ENCODE assay signal across 9 mouse cellular contexts in the genomic region with DNA sequence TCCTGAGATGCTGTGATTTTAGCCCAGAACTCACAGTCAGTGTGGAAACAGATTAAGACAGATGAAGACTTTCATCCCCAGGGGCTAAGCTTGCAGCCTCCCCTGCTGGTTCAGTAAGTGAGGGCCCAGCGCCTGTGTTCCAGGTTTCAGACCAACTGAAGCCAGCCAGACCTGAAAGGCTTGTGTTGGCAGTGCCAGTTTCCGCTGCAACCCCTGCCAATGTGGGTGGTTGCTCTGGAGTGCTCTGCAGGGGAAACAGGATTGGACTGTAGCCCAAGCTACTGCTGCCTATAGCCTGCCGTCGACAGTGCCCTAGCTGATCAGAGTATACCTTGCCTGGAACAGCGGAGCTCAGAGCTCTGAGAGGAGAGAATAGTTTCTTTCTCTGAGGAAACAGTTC. TPM values are rescaled to one million over a fixed set of nuclear protein-coding genes. Genes with fewer than 3 reads are reported as not detected.
DNase-seq lines count a peak whose midpoint lies in the region; ATAC-seq lines count a peak whose summit lies in the region.
"Had no signal": no experiment of that assay in that cellular context is flagged by ENCODE, and none has a peak within 500 bp of the region (broad histone marks: within the 10 kb centered on the region; RNA-seq: fewer than 3 reads in every experiment).

No protein-coding gene starts in this region.

- no peaks in the 10 kb centered on the region for H3K9me3 ChIP-seq in embryonic facial prominence, embryonic 14.5 days (ENCODE audit: control insufficient read depth, low read length)
- no peaks in the 10 kb centered on the region for H3K9me3 ChIP-seq in embryonic facial prominence, embryonic 10.5 days
- H3K9me3 ChIP-seq in neural tube, embryonic 13.5 days, result no peaks in the 10 kb centered on the region

- H3K9ac ChIP-seq in embryonic facial prominence, embryonic 14.5 days (ENCODE audit: low read depth, low read length), result no peak overlapping the region
- no peak overlapping the region for H3K9ac ChIP-seq in neural tube, embryonic 13.5 days
- H3K9ac ChIP-seq: liver, embryonic 14.5 days had no signal

- peaks cover 22% of the 10 kb centered on the region for H3K4me1 ChIP-seq in embryonic facial prominence, embryonic 14.5 days (ENCODE audit: control insufficient read depth, insufficient read depth, low read length)
- H3K4me1 ChIP-seq in embryonic facial prominence, embryonic 10.5 days, result peaks cover 42% of the 10 kb centered on the region
- H3K4me1 ChIP-seq in neural tube, embryonic 13.5 days (replicated peaks), result peaks cover 47% of the 10 kb centered on the region

- H3K4me2 ChIP-seq in embryonic facial prominence, embryonic 14.5 days (ENCODE audit: low read depth, low read length), result no peak overlapping the region
- H3K4me2 ChIP-seq in neural tube, embryonic 13.5 days, result no peak overlapping the region

- no peaks in the 10 kb centered on the region for H3K27me3 ChIP-seq in embryonic facial prominence, embryonic 14.5 days (replicated peaks; ENCODE audit: control insufficient read depth, insufficient read depth, low read length)
- H3K27me3 ChIP-seq in embryonic facial prominence, embryonic 10.5 days (replicated peaks; ENCODE audit: low read depth, poor library complexity, severe bottlenecking), result no peaks in the 10 kb centered on the region
- H3K27me3 ChIP-seq in neural tube, embryonic 13.5 days, result no peaks in the 10 kb centered on the region

- H3K4me3 ChIP-seq in embryonic facial prominence, embryonic 14.5 days (ENCODE audit: low read depth, low read length), result no peak overlapping the region
- H3K4me3 ChIP-seq in embryonic facial prominence, embryonic 10.5 days, result no peak overlapping the region
- H3K4me3 ChIP-seq in neural tube, embryonic 13.5 days, result no peak overlapping the region

- no peak overlapping the region for H3K27ac ChIP-seq in embryonic facial prominence, embryonic 14.5 days (replicated peaks; ENCODE audit: low read depth, low read length)
- no peak overlapping the region for H3K27ac ChIP-seq in embryonic facial prominence, embryonic 10.5 days (replicated peaks)
- peak overlapping the region; percentile 79; the same call in 1 of the 2 replicates for H3K27ac ChIP-seq in neural tube, embryonic 13.5 days (replicated peaks)
- H3K27ac ChIP-seq: liver, embryonic 14.5 days had no signal

- no peaks in the 10 kb centered on the region for H3K36me3 ChIP-seq in embryonic facial prominence, embryonic 14.5 days (ENCODE audit: control insufficient read depth, insufficient read depth, low read length)
- peaks cover 3% of the 10 kb centered on the region; the same call in 1 of the 2 replicates for H3K36me3 ChIP-seq in embryonic facial prominence, embryonic 10.5 days (replicated peaks)
- 0 out of 2 replicates have a peak, but pooled peaks cover 2% of the 10 kb centered on the region for H3K36me3 ChIP-seq in neural tube, embryonic 13.5 days

- peak; percentile 62; the same call in 1 of the 2 replicates for ATAC-seq in embryonic facial prominence, embryonic 14.5 days (ENCODE audit: low read depth)
- no peak for ATAC-seq in neural tube, embryonic 13.5 days (ENCODE audit: low read depth)

- peak; percentile 77 for DNase-seq in embryonic facial prominence, embryonic 14.5 days (ENCODE audit: low spot score)
- DNase-seq in embryonic facial prominence, embryonic 10.5 days (ENCODE audit: low spot score), result no peak
- no peak for DNase-seq in neural tube, embryonic 10.5 days (ENCODE audit: extremely low spot score, low spot score)
- DNase-seq in heart, postnatal 4 days, result peak; percentile 79
- DNase-seq in lung, adult 18-20 months, result peak; percentile 78 to 88
- DNase-seq in thymus, postnatal 14 days, result no peak
- DNase-seq in embryo, embryonic 9.5 days (ENCODE audit: extremely low spot score), result no peak

- 62% methylated on average over 5 of the region's 5 CpGs for WGBS in embryonic facial prominence, embryonic 14.5 days
- WGBS in embryonic facial prominence, embryonic 10.5 days, result 92% methylated on average over 5 of the region's 5 CpGs
- whole genome bisulfite sequencing in neural tube, embryonic 13.5 days, result 74% methylated on average over 5 of the region's 5 CpGs

RNA-seq across cellular contexts. Expression of a gene that starts 37.0 kb away (rescaled TPM):
- 13.1 and 17.8 TPM in 2 replicates for polyA plus RNA-seq in embryonic facial prominence, embryonic 14.5 days (2014; fragmentation: Nextera tagmentation; extraction: Ambion mirVana)
- polyA plus RNA-seq in embryonic facial prominence, embryonic 10.5 days (2016; fragmentation: Nextera tagmentation; extraction: Ambion mirVana), result 0.23 and 1.3 TPM in 2 replicates
- 7.4 and 9.2 TPM in 2 replicates for polyA plus RNA-seq in neural tube, embryonic 13.5 days (2015; fragmentation: Nextera tagmentation; extraction: Ambion mirVana)
- total RNA-seq in heart, postnatal 4 days (2021), result 10 to 100 TPM; 42.6 to 49.5 TPM

RNA-seq across cellular contexts. Expression of a gene that starts 46.4 kb away (rescaled TPM):
- 23.1 and 26.5 TPM in 2 replicates for polyA plus RNA-seq in embryonic facial prominence, embryonic 14.5 days (2014; fragmentation: Nextera tagmentation; extraction: Ambion mirVana)
- 35.4 and 36.7 TPM in 2 replicates for polyA plus RNA-seq in embryonic facial prominence, embryonic 10.5 days (2016; fragmentation: Nextera tagmentation; extraction: Ambion mirVana)
- 18.6 and 20.5 TPM in 2 replicates for polyA plus RNA-seq in neural tube, embryonic 13.5 days (2015; fragmentation: Nextera tagmentation; extraction: Ambion mirVana)
- 1 to 10 TPM; 8.1 to 8.7 TPM for total RNA-seq in heart, postnatal 4 days (2021)

RNA-seq across cellular contexts. Expression of a gene that starts 58.8 kb away (rescaled TPM):
- 22.5 and 23.8 TPM in 2 replicates for polyA plus RNA-seq in embryonic facial prominence, embryonic 14.5 days (2014; fragmentation: Nextera tagmentation; extraction: Ambion mirVana)
- polyA plus RNA-seq in embryonic facial prominence, embryonic 10.5 days (2016; fragmentation: Nextera tagmentation; extraction: Ambion mirVana), result 24.9 and 29.2 TPM in 2 replicates
- polyA plus RNA-seq in neural tube, embryonic 13.5 days (2015; fragmentation: Nextera tagmentation; extraction: Ambion mirVana), result 13.7 and 15.0 TPM in 2 replicates
- 10 to 100 TPM; 15.0 to 17.4 TPM for total RNA-seq in heart, postnatal 4 days (2021)

Comparison
In these comparisons a context has a peak if more than half of its experiments do, and no peak if none do; other contexts are left out.
1. DNase-seq: peak in embryonic facial prominence, embryonic 14.5 days (single experiment), heart, postnatal 4 days (single experiment) and lung, adult 18-20 months (2 of 2); none in embryonic facial prominence, embryonic 10.5 days (single experiment), neural tube, embryonic 10.5 days (single experiment), thymus, postnatal 14 days (single experiment) and embryo, embryonic 9.5 days (single experiment).